Mouse (Mus musculus): ENCODE measurements at regions not wholly inside any gene's neighbourhood (a gene's known extent, or its start where the extent isn't known, plus 50 kb on each side); places are given as distances from the start of the nearest gene placed in this dataset.
"Not testable (repeated sequence)": the region's sequence is repeated elsewhere in the genome, so short reads cannot be mapped to it uniquely, and the experiment has no call there.

GRCm38 (mm10) chr10:99599142-99600120 is 160.0 kb downstream of the Csl start:
- not testable (repeated sequence) for TF ChIP-seq TAL1, GATA1 (IDR thresholded peaks at IDR 0.05; ENCODE audit: low read length)
